ENCODE assay signal across 11 mouse cellular contexts in the genomic region with DNA sequence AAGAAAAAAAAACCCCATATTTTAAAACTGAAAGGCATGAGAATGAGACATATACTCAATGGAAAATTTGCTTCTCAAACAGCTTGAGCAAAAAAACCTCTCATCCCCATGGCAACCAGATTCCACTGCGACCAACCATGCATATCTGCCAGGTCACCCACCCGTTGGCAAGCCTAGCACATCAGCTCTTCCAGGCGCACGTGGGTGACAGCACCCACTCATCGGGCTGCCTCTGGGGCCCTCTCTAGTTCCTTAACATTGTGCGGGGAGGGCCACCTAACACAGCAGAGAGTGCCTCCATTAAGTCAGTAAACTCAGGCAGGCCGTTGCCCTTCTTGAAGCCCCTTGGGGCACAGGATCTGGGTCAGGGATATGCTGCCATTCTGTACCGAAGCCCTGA. TPM values are rescaled to one million over a fixed set of nuclear protein-coding genes. Genes with fewer than 3 reads are reported as not detected.
A peak's percentile ranks its signal among the peaks of the same experiment; 100 is the strongest.
DNase-seq lines count a peak whose midpoint lies in the region; ATAC-seq and TF ChIP-seq lines count a peak whose summit lies in the region.
"Had no signal": no experiment of that assay in that cellular context is flagged by ENCODE, and none has a peak within 500 bp of the region (broad histone marks: within the 10 kb centered on the region; RNA-seq: fewer than 3 reads in every experiment).

No protein-coding gene starts in this region.

- 40% methylated on average over 8 of the region's 8 CpGs for WGBS in kidney, adult 2 months
- WGBS in kidney, embryonic 15.5 days, result 60% methylated on average over 8 of the region's 8 CpGs
- 76% methylated on average over 8 of the region's 8 CpGs for WGBS in intestine, embryonic 15.5 days

- H3K4me3 ChIP-seq in kidney, adult 2 months (ENCODE audit: insufficient read depth, low read depth, low read length), result no peak overlapping the region
- H3K4me3 ChIP-seq in kidney, embryonic 15.5 days (replicated peaks), result no peak overlapping the region
- no peak overlapping the region for H3K4me3 ChIP-seq in left cerebral cortex, adult 2 months
- H3K4me3 ChIP-seq in intestine, embryonic 15.5 days (replicated peaks), result no peak overlapping the region
- H3K4me3 ChIP-seq in gastrocnemius, adult 2 months, result no peak overlapping the region
- H3K4me3 ChIP-seq: stomach, embryonic 15.5 days had no signal

- H3K4me2 ChIP-seq in kidney, embryonic 15.5 days, result no peak overlapping the region
- no peak overlapping the region for H3K4me2 ChIP-seq in intestine, embryonic 15.5 days (replicated peaks)
- H3K4me2 ChIP-seq: stomach, embryonic 15.5 days had no signal

- no peak overlapping the region for H3K27ac ChIP-seq in kidney, adult 2 months (ENCODE audit: insufficient read depth, low read depth, low read length)
- H3K27ac ChIP-seq in kidney, embryonic 15.5 days, result no peak overlapping the region
- H3K27ac ChIP-seq in left cerebral cortex, adult 2 months, result peak overlapping the region; percentile 97
- H3K27ac ChIP-seq in intestine, embryonic 15.5 days, result no peak overlapping the region
- no peak overlapping the region for H3K27ac ChIP-seq in gastrocnemius, adult 2 months
- H3K27ac ChIP-seq: macrophage; stomach, embryonic 15.5 days had no signal

- 0 out of 2 replicates have a peak, but pooled peaks cover 7% of the 10 kb centered on the region for H3K4me1 ChIP-seq in kidney, adult 2 months (ENCODE audit: control insufficient read depth, insufficient read depth, low read length)
- H3K4me1 ChIP-seq in kidney, embryonic 15.5 days, result peaks cover 23% of the 10 kb centered on the region
- no peaks in the 10 kb centered on the region for H3K4me1 ChIP-seq in intestine, embryonic 15.5 days (replicated peaks)

- no peaks in the 10 kb centered on the region for H3K9me3 ChIP-seq in kidney, embryonic 15.5 days (replicated peaks)
- no peaks in the 10 kb centered on the region for H3K9me3 ChIP-seq in intestine, embryonic 15.5 days
- H3K9me3 ChIP-seq: stomach, embryonic 15.5 days had no signal

- no peak for ATAC-seq in kidney, embryonic 15.5 days (replicated peaks; ENCODE audit: low FRiP score)
- no peak for ATAC-seq in intestine, embryonic 15.5 days

- no peak overlapping the region for H3K9ac ChIP-seq in kidney, embryonic 15.5 days
- no peak overlapping the region for H3K9ac ChIP-seq in intestine, embryonic 15.5 days
- H3K9ac ChIP-seq: stomach, embryonic 15.5 days had no signal

- TF ChIP-seq POLR2A in kidney, adult 2 months (IDR thresholded peaks at IDR 0.05; ENCODE audit: low read depth, low read length), result no peak

- H3K27me3 ChIP-seq in kidney, adult 2 months (replicated peaks; ENCODE audit: control insufficient read depth, insufficient read depth, low read length), result no peaks in the 10 kb centered on the region
- no peaks in the 10 kb centered on the region for H3K27me3 ChIP-seq in kidney, embryonic 15.5 days
- H3K27me3 ChIP-seq in intestine, embryonic 15.5 days (replicated peaks), result no peaks in the 10 kb centered on the region
- H3K27me3 ChIP-seq: stomach, embryonic 15.5 days had no signal

- no peaks in the 10 kb centered on the region for H3K36me3 ChIP-seq in kidney, adult 2 months (ENCODE audit: control insufficient read depth, insufficient read depth, low read length)
- H3K36me3 ChIP-seq in kidney, embryonic 15.5 days, result no peaks in the 10 kb centered on the region
- H3K36me3 ChIP-seq in intestine, embryonic 15.5 days, result no peaks in the 10 kb centered on the region
- H3K36me3 ChIP-seq: stomach, embryonic 15.5 days had no signal

- intact Hi-C loops in left cerebral cortex, adult 2 months (cut with DNase I), result loop anchor here (1.0 kb wide), 1 partner anchor 13 kb away; no protein-coding TSS in a partner anchor
- intact Hi-C loops in gastrocnemius, adult 2 months (cut with DNase I), result no loop called here

- no peak for TF ChIP-seq CTCF in kidney, adult 2 months (conservative IDR thresholded peaks at IDR 0.05; ENCODE audit: insufficient read depth, insufficient read length, low read depth, low read length)
- no peak for TF ChIP-seq CTCF in left cerebral cortex, adult 2 months (IDR thresholded peaks at IDR 0.05)
- TF ChIP-seq CTCF in gastrocnemius, adult 2 months (IDR thresholded peaks at IDR 0.05), result no peak

- DNase-seq in kidney, adult 2 months, result peak; percentile 64
- peak; percentile 87 to 95 for DNase-seq in frontal cortex, postnatal 36 days (ENCODE audit: low spot score in 2 of 2)
- DNase-seq in left cerebral cortex, adult 2 months (ENCODE audit: extremely low spot score in 1 of 2, low spot score in 2 of 2), result peak; percentile 85 to 87
- peak; percentile 77 for DNase-seq in right cerebral cortex, postnatal 14 days
- DNase-seq in spleen, adult 12 weeks (ENCODE audit: low spot score), result no peak
- no peak for DNase-seq in gastrocnemius, adult 2 months

RNA-seq across cellular contexts. Expression of gene Chrna1, which starts 24.9 kb away (rescaled TPM):
- not detected in 2 replicates for polyA plus RNA-seq in kidney, adult 2 months (2012; rRNA removed)
- 1.3 and 1.4 TPM in 2 replicates for polyA plus RNA-seq in kidney, embryonic 15.5 days (2015; fragmentation: Nextera tagmentation; extraction: Ambion mirVana)
- total RNA-seq in left cerebral cortex, adult 2 months (2021), result under 1 TPM; 0.12 to 0.25 TPM
- polyA plus RNA-seq in intestine, embryonic 15.5 days (2015; fragmentation: Nextera tagmentation; extraction: Ambion mirVana), result 0.18 and 0.25 TPM in 2 replicates
- 1 to 10 TPM; 4.5 to 6.2 TPM for total RNA-seq in gastrocnemius, adult 2 months (2021)
- total RNA-seq: hematopoietic stem cell, adult 5-6 weeks had no signal
- polyA plus RNA-seq: macrophage had no signal

Comparison
In these comparisons a context has a peak if more than half of its experiments do, and no peak if none do; other contexts are left out.
1. DNase-seq: peak in kidney, adult 2 months (single experiment), frontal cortex, postnatal 36 days (2 of 2), left cerebral cortex, adult 2 months (2 of 2) and right cerebral cortex, postnatal 14 days (single experiment); none in spleen, adult 12 weeks (single experiment) and gastrocnemius, adult 2 months (single experiment).